Mouse (Mus musculus) E14TG2a.4 (cell line): Measurements from ENCODE around the gene Ptbp3.

ENCODE experiments used
- CTCF ChIP-seq: conservative IDR thresholded peaks from 2 replicates; pipeline ENCODE4 v1.5.1; 2014; ENCODE audit warnings: low read length
- NANOG ChIP-seq: IDR thresholded peaks from 2 replicates; pipeline ENCODE4 v1.6.1; 2014; ENCODE audit warnings: borderline replicate concordance, low read length, mixed read lengths

GRCm38 (mm10) chr4:59587215-59587871, 38.2 kb upstream of the Ptbp3 start:
- TF ChIP-seq CTCF (no peak), NANOG (no peak)
